Mouse (Mus musculus) urinary bladder, postnatal 25 days (tissue): ENCODE results near the gene Ppp4r1.

Experiments used
- DNase-seq: peaks from one replicate; pipeline ENCODE4 v3.0.0; 2022; ENCODE audit warnings: low spot score

Gene Ppp4r1

GRCm38 (mm10) chr17:65802026-65802425, 19.7 kb downstream of the Ppp4r1 start:
- no peak for DNase-seq

- no peak for DNase-seq
These were observed 23.6 kb downstream of the Ppp4r1 start for GRCm38 (mm10) chr17:65805966-65806365.

- no peak for DNase-seq
These were observed 24.0 kb downstream of the Ppp4r1 start for GRCm38 (mm10) chr17:65806416-65806815.

- no peak for DNase-seq
These were observed 28.7 kb downstream of the Ppp4r1 start for GRCm38 (mm10) chr17:65811032-65811431.

- no peak for DNase-seq
These were observed 31.4 kb downstream of the Ppp4r1 start for GRCm38 (mm10) chr17:65813763-65814162.

- DNase-seq, result no peak
These were observed 37.8 kb downstream of the Ppp4r1 start for GRCm38 (mm10) chr17:65820197-65820596.

GRCm38 (mm10) chr17:65822423-65822822, 40.0 kb downstream of the Ppp4r1 start:
- DNase-seq, result no peak

- no peak for DNase-seq
These were observed 41.9 kb downstream of the Ppp4r1 start for GRCm38 (mm10) chr17:65824246-65824645.

- DNase-seq, result no peak
These were observed 43.9 kb downstream of the Ppp4r1 start for GRCm38 (mm10) chr17:65826257-65826656.

GRCm38 (mm10) chr17:65827119-65827840, 44.9 kb downstream of the Ppp4r1 start:
- no peak for DNase-seq

- no peak for DNase-seq
These were observed 45.5 kb downstream of the Ppp4r1 start for GRCm38 (mm10) chr17:65827904-65828303.

GRCm38 (mm10) chr17:65828951-65829350, 46.6 kb downstream of the Ppp4r1 start:
- no peak for DNase-seq

- no peak for DNase-seq
These were observed 48.0 kb downstream of the Ppp4r1 start for GRCm38 (mm10) chr17:65830216-65830863.

GRCm38 (mm10) chr17:65833891-65834290, 51.5 kb downstream of the Ppp4r1 start:
- no peak for DNase-seq

GRCm38 (mm10) chr17:65836746-65837145, 54.4 kb downstream of the Ppp4r1 start:
- no peak for DNase-seq

- DNase-seq, result no peak
These were observed 57.3 kb downstream of the Ppp4r1 start for GRCm38 (mm10) chr17:65839541-65840256.

- DNase-seq, result no peak
These were observed 60.5 kb downstream of the Ppp4r1 start for GRCm38 (mm10) chr17:65842669-65843381.

- no peak for DNase-seq
These were observed 63.0 kb downstream of the Ppp4r1 start for GRCm38 (mm10) chr17:65845423-65845822.

GRCm38 (mm10) chr17:65847694-65848449, 65.5 kb downstream of the Ppp4r1 start:
- no peak for DNase-seq

- DNase-seq, result no peak
These were observed 68.1 kb downstream of the Ppp4r1 start for GRCm38 (mm10) chr17:65850487-65850886.

GRCm38 (mm10) chr17:65851749-65852148, 69.4 kb downstream of the Ppp4r1 start:
- no peak for DNase-seq

GRCm38 (mm10) chr17:65853326-65853725, 71.0 kb downstream of the Ppp4r1 start:
- no peak for DNase-seq
